Mouse (Mus musculus) kidney, embryonic 16.5 days (tissue): ENCODE results near the gene Fcrla. TPM values are rescaled to one million over a fixed set of nuclear protein-coding genes. Genes with fewer than 3 reads are reported as not detected.
A peak's percentile ranks its signal among the peaks of the same experiment; 100 is the strongest.

Experiments used
- ATAC-seq: fragments of 200-750 bp; cut with Nextera tagmentation; 2 replicates; pipeline ENCODE4 v1.8.0; 2017; ENCODE audit warnings: moderate TSS enrichment; ENCODE audit not compliant: low FRiP score, low TSS enrichment
- H3K27ac ChIP-seq: fragments of 300-500 bp; sonication (generic); 2 replicates; pipeline ENCODE4 v1.5.1; 2014; ENCODE audit warnings: low read length
- H3K27me3 ChIP-seq: fragments of 300-500 bp; sonication (generic); 2 replicates; pipeline ENCODE4 v1.6.1; 2014; ENCODE audit warnings: low read length, control low read depth, mixed read lengths; ENCODE audit not compliant: insufficient read depth
- H3K36me3 ChIP-seq: fragments of 300-500 bp; sonication (generic); 2 replicates; pipeline ENCODE4 v1.6.1; 2014; ENCODE audit warnings: low read length, control low read depth, mixed read lengths; ENCODE audit not compliant: insufficient read depth
- H3K4me1 ChIP-seq: fragments of 300-500 bp; sonication (generic); 2 replicates; pipeline ENCODE4 v1.6.1; 2014; ENCODE audit warnings: low read length, control low read depth, mixed read lengths; ENCODE audit not compliant: insufficient read depth
- H3K4me2 ChIP-seq: fragments of 300-500 bp; sonication (generic); replicated peaks from 2 replicates; pipeline ENCODE4 v1.6.1; 2014; ENCODE audit warnings: low read depth, low read length
- H3K4me3 ChIP-seq: fragments of 300-500 bp; sonication (generic); 2 replicates; pipeline ENCODE4 v1.5.1; 2014; ENCODE audit warnings: mild to moderate bottlenecking, low read length
- H3K9ac ChIP-seq: fragments of 300-500 bp; sonication (generic); replicated peaks from 2 replicates; pipeline ENCODE4 v1.6.1; 2014; ENCODE audit warnings: low read length
- H3K9me3 ChIP-seq: fragments of 300-500 bp; sonication (generic); 2 replicates; pipeline ENCODE4 v1.6.1; 2016; ENCODE audit warnings: low read length, control low read depth
- WGBS: fragments of 180-500 bp; shearing (Covaris S2); extraction: QIAGEN DNeasy Blood & Tissue Kit; methylation state at CpG from one replicate; pipeline ENCODE4 v1.1.7; 2014; 5-methylcytosine and 5-hydroxymethylcytosine counted together
- polyA plus RNA-seq: library from polyadenylated mRNA; unstranded; fragments of >200 nt; fragmentation: Nextera tagmentation; extraction: Ambion mirVana; gene quantifications from 2 replicates; pipeline ENCODE4 v1.2.1, GENCODE M21; 2015

The Fcrla gene
- polyA plus RNA-seq, 1 experiment from 2014 or later, result not detected

- peaks cover 17% of the 10 kb centered on the region for H3K27me3 ChIP-seq
- ATAC-seq, result no peak
- 70% methylated on average over 5 of the region's 5 CpGs for WGBS
- H3K36me3 ChIP-seq, result no peaks in the 10 kb centered on the region
- no peak within 1 kb of the TSS for H3K27ac ChIP-seq
- peaks cover 7% of the 10 kb centered on the region for H3K4me1 ChIP-seq
- no peak within 1 kb of the TSS for H3K4me2 ChIP-seq
- no peak within 1 kb of the TSS for H3K9ac ChIP-seq
- no peaks in the 10 kb centered on the region for H3K9me3 ChIP-seq
- H3K4me3 ChIP-seq, result no peak within 1 kb of the TSS
Measured at GRCm38 (mm10) chr1:170912891-170913615, 14.3 kb downstream of the Fcrla start, which contains the start of gene Fcrlb. Fcrlb (minus strand) TSS chr1:170912941.

GRCm38 (mm10) chr1:170911907-170912660, 15.3 kb downstream of the Fcrla start:
- Histone ChIP-seq H3K4me1 (peaks cover 16% of the 10 kb centered on the region), H3K4me3 (no peak overlapping the region), H3K27ac (no peak overlapping the region), H3K4me2 (no peak overlapping the region), H3K9me3 (no peaks in the 10 kb centered on the region), H3K27me3 (peaks cover 26% of the 10 kb centered on the region), H3K9ac (no peak overlapping the region), H3K36me3 (no peaks in the 10 kb centered on the region)
- no peak for ATAC-seq
- 81% methylated on average over 11 of the region's 11 CpGs for WGBS

GRCm38 (mm10) chr1:170908341-170908740, 19.0 kb downstream of the Fcrla start:
- H3K36me3 ChIP-seq, result no peaks in the 10 kb centered on the region
- 4% methylated on average over 21 of the region's 21 CpGs for WGBS
- H3K4me3 ChIP-seq, result peak overlapping the region; percentile 59
- no peak overlapping the region for H3K27ac ChIP-seq
- H3K9ac ChIP-seq, result peak overlapping the region; percentile 56; the same call in 1 of the 2 replicates
- H3K27me3 ChIP-seq, result peaks cover 38% of the 10 kb centered on the region
- peak; percentile 74; the same call in 1 of the 2 replicates for ATAC-seq
- no peaks in the 10 kb centered on the region for H3K9me3 ChIP-seq
- peak overlapping the region; percentile 91 for H3K4me2 ChIP-seq
- peaks cover 17% of the 10 kb centered on the region for H3K4me1 ChIP-seq

GRCm38 (mm10) chr1:170907456-170908191, 19.8 kb downstream of the Fcrla start:
- ATAC-seq, result peak; percentile 75
- peaks cover 17% of the 10 kb centered on the region for H3K4me1 ChIP-seq
- H3K4me3 ChIP-seq, result peak overlapping the region; percentile 59
- H3K36me3 ChIP-seq, result no peaks in the 10 kb centered on the region
- H3K27me3 ChIP-seq, result peaks cover 42% of the 10 kb centered on the region
- under 1% methylated on average over 71 of the region's 71 CpGs for WGBS
- peak overlapping the region; percentile 56 for H3K9ac ChIP-seq
- no peak overlapping the region for H3K27ac ChIP-seq
- H3K4me2 ChIP-seq, result peak overlapping the region; percentile 91
- no peaks in the 10 kb centered on the region for H3K9me3 ChIP-seq

- ATAC-seq, result no peak
- no peaks in the 10 kb centered on the region for H3K36me3 ChIP-seq
- peaks cover 42% of the 10 kb centered on the region for H3K27me3 ChIP-seq
- peak overlapping the region; percentile 56; the same call in 1 of the 2 replicates for H3K9ac ChIP-seq
- H3K27ac ChIP-seq, result no peak overlapping the region
- H3K4me1 ChIP-seq, result peaks cover 17% of the 10 kb centered on the region
- peak overlapping the region; percentile 91 for H3K4me2 ChIP-seq
- 22% methylated on average over 11 of the region's 11 CpGs for WGBS
- no peaks in the 10 kb centered on the region for H3K9me3 ChIP-seq
- H3K4me3 ChIP-seq, result peak overlapping the region; percentile 59
Measured at GRCm38 (mm10) chr1:170907111-170907455, 20.3 kb downstream of the Fcrla start.

- ATAC-seq, result no peak
- Histone ChIP-seq H3K4me1 (peaks cover 16% of the 10 kb centered on the region), H3K27me3 (peaks cover 33% of the 10 kb centered on the region), H3K27ac (no peak overlapping the region), H3K4me3 (no peak overlapping the region), H3K36me3 (no peaks in the 10 kb centered on the region), H3K4me2 (no peak overlapping the region), H3K9me3 (no peaks in the 10 kb centered on the region), H3K9ac (no peak overlapping the region)
- WGBS, result 56% methylated on average over 5 of the region's 5 CpGs
Measured at GRCm38 (mm10) chr1:170903485-170903884, 23.9 kb downstream of the Fcrla start.

- Histone ChIP-seq H3K36me3 (no peaks in the 10 kb centered on the region), H3K27ac (no peak overlapping the region), H3K9me3 (no peaks in the 10 kb centered on the region), H3K4me3 (no peak overlapping the region), H3K4me1 (0 out of 2 replicates have a peak, but pooled peaks cover 2% of the 10 kb centered on the region), H3K9ac (no peak overlapping the region), H3K4me2 (peak overlapping the region; percentile 33; the same call in 1 of the 2 replicates), H3K27me3 (peaks cover 23% of the 10 kb centered on the region)
- WGBS, result 33% methylated on average over 10 of the region's 10 CpGs
- ATAC-seq, result peak; percentile 62; the same call in 1 of the 2 replicates
Measured at GRCm38 (mm10) chr1:170901536-170902238, 25.7 kb downstream of the Fcrla start.

GRCm38 (mm10) chr1:170900799-170901467, 26.4 kb downstream of the Fcrla start:
- Histone ChIP-seq H3K4me1 (0 out of 2 replicates have a peak, but pooled peaks cover 2% of the 10 kb centered on the region), H3K4me2 (peak overlapping the region; percentile 33), H3K9ac (no peak overlapping the region), H3K27me3 (peaks cover 16% of the 10 kb centered on the region; the same call in 1 of the 2 replicates), H3K27ac (no peak overlapping the region), H3K36me3 (no peaks in the 10 kb centered on the region), H3K9me3 (no peaks in the 10 kb centered on the region), H3K4me3 (no peak overlapping the region)
- no peak for ATAC-seq
- 33% methylated on average over 10 of the region's 10 CpGs for WGBS
